Mouse (Mus musculus) cerebellum, adult 11-12 months (tissue): Measurements from ENCODE around the gene Zswim8.
"Not testable (repeated sequence)": the region's sequence is repeated elsewhere in the genome, so short reads cannot be mapped to it uniquely, and the experiment has no call there.

ENCODE experiments used
- DNase-seq: peaks from one replicate; pipeline ENCODE4 v3.0.0; 2022

Zswim8 gene

GRCm38 (mm10) chr14:20694185-20694883 is 13.0 kb upstream of the Zswim8 start:
- no peak for DNase-seq

GRCm38 (mm10) chr14:20694884-20695760 is 12.2 kb upstream of the Zswim8 start, which contains the start of gene Fut11:
Fut11 (plus strand) TSS chr14:20694968.
- peak; percentile 93 for DNase-seq

DNA sequence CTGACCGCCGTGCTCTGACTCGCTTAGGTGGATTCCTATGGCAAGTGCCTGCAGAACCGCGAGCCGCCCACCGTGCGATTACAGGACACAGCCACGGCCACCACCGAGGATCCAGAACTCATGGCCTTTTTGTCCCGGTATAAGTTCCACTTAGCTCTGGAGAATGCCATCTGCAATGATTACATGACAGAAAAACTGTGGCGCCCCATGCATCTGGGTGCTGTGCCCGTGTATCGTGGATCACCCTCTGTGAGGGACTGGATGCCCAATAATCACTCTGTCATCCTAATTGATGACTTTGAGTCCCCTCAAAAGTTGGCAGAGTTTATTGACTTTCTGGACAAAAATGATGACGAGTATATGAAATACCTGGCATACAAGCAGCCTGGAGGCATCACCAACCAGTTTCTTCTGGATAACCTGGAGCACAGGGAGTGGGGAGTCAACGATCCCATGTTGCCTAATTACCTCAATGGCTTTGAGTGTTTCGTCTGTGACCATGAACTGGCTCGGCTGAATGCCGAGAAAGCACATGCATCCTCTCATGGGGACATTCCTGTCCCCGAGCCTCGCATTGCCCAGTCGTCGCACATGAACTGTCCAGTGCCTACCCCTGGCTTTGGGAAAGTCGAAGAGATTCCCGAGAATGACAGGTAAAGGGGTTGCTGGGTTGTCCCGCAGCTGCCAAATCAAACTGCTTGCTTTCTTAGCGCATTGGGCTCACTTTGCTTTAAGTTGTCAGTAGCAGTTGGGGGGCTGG is 11.4 kb upstream of the Zswim8 start:
- DNase-seq = peak; percentile 69

- DNase-seq = no peak
Measured at GRCm38 (mm10) chr14:20696986-20697385, 10.4 kb upstream of the Zswim8 start.

DNA sequence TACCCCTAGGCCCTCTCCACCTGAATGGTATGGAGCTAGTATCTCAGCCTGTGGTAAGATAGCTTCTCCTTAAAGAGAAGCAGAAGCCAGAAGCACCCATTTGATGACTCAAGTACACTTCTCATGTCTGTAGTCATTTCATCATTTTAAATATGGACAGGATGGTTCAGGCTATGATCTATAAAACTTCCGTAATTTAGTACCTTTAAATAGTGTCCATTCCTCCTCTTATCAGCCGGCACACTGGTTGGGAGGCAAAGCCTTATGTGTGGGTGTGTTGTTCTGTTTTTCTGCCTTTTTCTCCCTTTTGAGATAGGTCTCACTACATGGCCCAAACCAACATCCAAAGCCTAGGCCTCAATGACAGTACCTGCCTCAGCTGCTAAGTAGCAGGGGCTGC is 8.8 kb upstream of the Zswim8 start:
- DNase-seq = no peak

DNA sequence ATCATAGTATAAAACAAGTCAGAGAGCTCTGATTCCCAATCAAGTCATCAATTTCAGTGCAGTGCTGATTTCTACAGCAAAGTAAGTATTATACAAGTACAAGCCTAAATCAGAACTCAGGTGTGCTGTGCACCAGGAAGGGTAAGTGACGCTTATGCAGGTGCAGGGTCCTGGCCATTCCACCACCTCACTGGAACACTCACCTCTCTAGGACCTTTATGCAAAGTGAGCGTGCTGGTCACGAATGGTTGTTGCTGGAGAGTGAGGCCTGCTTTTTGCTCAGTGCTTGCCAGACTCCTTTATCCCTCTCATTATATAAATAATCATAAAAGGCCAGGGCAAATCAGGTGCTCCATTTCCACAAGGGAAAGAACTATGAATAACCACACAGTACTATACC is 7.0 kb upstream of the Zswim8 start:
- no peak for DNase-seq

DNA sequence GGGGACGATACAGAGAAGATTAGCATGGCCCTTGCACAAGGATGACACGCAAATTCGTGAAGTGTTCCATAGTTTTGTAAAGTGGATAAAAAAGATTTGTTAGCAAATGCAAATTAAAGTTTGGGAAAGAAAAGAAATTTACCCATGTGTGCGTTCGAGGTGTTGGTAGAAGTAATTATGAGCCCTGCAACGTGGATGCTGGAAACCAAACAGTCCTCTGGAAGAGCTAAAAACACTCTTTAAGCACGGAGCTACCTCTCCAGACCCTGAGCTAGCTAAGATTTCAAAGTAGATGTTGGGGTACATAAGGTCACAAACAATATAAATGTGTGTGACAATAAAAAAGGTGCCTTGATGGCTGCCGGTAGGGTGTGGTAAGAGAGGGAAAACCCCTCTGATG is 5.8 kb upstream of the Zswim8 start:
- no peak for DNase-seq

GRCm38 (mm10) chr14:20702096-20702740 is 5.1 kb upstream of the Zswim8 start:
- no peak for DNase-seq

GRCm38 (mm10) chr14:20702741-20703381 is 4.5 kb upstream of the Zswim8 start, which contains the start of gene Chchd1:
Chchd1 (plus strand) TSS chr14:20703006.
- DNase-seq = peak; percentile 87

DNA sequence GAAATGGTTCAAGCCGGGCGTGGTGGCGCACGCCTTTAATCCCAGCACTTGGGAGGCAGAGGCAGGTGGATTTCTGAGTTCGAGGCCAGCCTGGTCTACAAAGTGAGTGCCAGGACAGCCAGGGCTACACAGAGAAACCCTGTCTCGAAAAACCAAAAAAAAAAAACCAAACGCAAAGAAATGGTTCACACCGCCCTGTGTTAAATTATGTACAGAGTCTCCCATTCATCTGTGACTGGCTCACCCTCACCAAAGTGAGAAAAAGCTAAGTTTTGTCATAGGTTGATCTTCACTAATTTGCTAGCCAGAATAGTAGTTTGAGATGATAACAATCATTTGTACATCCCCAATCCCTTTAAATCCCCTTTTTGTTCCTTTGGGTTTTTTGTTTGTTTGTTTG is 3.9 kb upstream of the Zswim8 start:
- not testable (repeated sequence) for DNase-seq

DNA sequence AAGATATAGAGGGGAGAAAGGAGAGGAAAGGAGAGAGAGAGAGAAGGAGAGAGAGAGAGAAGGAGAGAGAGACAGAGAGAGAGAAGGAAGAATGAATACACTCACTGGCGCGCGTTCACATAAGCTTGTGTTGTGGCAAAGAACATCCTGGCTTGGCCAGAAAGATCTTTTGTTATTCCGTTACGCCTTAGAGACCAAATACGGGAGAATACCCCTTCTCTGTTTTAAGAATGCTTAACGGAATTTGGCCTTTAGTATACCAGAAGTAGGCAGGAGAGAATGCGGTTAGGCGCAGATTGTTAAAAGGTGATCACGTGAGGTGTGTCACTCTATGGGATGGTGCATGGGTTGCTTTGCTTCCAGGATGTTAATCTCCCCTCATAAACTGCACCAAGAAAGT is 887 bp downstream of the Zswim8 start:
- no peak for DNase-seq

GRCm38 (mm10) chr14:20713832-20714231 is 6.5 kb downstream of the Zswim8 start:
- DNase-seq = no peak

GRCm38 (mm10) chr14:20718443-20718842 is 11.1 kb downstream of the Zswim8 start:
- DNase-seq = no peak

DNA sequence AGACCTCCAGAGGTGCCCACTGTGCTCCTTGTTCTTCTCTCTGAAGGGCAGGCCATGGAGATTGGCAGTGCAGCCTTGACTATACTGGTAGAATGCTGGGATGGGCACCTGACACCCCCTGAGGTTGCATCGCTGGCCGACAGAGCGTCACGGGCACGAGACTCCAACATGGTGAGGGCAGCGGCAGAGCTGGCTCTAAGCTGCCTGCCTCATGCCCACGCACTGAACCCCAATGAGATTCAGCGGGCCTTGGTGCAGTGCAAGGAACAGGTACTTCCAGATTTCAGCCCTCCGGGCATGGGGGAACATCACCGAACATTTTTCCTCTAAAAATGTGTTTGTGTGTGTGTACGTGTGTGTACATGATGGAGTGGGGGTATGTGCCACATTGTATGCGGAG is 12.4 kb downstream of the Zswim8 start:
- DNase-seq = no peak

DNA sequence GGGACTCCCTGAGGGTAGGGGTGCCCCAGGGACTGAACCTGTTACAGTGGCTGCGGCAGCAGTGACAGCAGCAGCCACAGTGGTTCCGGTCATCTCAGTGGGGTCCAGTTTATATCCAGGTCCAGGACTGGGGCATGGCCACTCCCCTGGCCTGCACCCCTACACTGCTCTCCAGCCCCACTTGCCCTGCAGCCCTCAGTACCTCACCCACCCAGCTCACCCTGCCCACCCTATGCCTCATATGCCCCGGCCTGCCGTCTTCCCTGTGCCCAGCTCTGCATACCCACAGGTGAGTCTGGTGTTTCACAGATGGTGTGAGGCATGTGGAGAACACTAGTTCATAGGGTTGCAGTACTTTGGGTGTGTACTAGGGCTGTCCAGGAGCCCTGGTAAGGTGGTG is 14.0 kb downstream of the Zswim8 start:
- no peak for DNase-seq

- DNase-seq = no peak
Measured at GRCm38 (mm10) chr14:20723006-20723405, 15.7 kb downstream of the Zswim8 start.

DNA sequence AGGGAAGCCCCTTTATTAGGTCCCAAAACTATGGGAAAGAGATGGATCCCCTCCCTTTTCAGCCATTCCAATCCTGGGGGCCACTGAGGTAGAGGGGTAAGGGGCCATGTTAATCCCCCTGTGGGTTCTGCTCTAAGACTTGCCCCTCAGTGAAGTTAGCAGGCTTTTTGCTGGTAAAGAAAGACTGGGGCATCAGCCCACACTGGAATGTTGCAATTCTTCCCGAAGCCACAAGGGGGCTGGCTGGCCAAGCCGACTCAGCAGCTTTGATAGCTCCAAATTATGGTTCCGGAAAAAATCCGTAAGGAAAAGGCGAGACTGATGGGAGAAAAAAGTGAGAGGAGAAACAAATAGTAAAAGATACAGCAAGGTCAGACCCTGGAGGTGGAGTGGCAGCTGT is 16.7 kb downstream of the Zswim8 start:
- peak; percentile 55 for DNase-seq

DNA sequence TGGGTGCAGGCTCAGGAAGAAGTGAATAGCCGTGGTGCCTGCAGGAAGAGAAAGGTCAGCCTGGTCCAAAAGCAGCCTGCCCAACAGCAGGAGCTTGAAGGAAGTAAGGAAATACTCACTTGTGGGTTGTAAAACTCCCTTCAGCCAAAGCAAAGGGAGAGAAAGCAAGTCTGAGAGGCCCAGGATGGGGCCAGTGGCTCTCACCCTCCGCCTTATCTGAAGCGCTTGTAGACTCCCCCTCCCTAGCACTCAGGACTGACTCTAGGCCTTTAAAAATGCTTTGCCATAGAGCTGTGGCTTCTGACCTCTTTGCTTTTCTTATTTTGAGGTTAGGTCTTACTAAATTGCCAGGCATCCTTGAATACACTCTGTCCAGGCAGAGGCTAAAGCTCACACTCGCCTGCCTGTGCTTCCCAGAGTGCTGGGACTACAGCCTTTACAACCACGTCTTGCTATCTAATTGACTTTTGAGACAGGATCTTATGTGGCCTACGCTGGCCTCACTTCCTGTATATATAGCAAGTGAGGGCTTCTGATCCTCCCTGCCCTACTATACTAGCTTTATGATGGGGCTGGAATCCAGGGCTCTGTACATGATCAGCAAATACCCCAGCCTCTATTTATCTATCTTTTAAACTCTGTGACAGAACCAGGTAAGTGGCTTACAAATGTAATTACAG is 18.4 kb downstream of the Zswim8 start:
- DNase-seq = no peak

- DNase-seq = no peak
Measured at GRCm38 (mm10) chr14:20729871-20730270, 22.5 kb downstream of the Zswim8 start.

DNA sequence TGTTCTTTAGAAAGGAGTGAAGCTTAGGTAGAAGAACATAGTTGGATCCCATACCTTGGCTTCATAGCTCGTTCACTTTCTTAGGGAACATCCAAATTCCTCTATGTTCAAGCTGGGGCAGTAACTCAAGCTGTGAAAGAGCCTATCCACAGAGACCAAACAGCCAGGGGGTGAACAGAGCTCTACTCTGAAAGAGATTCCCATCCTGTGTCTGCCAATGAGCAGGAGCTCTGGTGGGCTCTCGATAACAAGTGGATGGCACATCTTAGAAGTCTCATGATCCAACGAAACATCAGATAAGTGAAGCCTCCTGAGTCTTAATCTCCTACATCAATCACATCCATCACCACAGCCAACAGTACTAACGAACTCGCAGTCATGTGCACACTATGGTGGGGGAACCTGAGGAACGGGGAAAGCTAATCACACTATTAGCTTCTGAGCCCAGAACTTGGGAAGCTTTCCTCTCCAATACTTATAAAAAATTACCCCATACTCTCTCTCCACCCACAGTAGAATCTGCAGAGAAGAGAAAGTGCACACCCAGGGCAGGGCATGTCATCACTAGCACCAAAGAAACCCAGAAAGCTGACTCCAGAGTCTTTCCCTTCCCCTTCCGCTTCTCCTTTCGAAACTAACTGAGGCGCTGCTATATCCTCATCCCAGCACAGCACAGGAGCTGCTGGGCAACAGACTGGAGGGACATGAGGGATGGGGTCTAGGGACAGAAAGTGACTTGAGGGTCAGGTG is 23.7 kb downstream of the Zswim8 start:
- no peak for DNase-seq
